Mouse (Mus musculus): Measurements from ENCODE around the gene Slc26a10.

GRCm38 (mm10) chr10:127200279-127200678, 19.8 kb upstream of the Slc26a10 start:
- no peak for TF ChIP-seq POLR2A (IDR thresholded peaks at IDR 0.05; ENCODE audit: control insufficient read depth, extremely low read depth, insufficient read depth, low read length, poor library complexity)
- no peak for TF ChIP-seq CTCF (IDR thresholded peaks at IDR 0.05; ENCODE audit: borderline replicate concordance, control insufficient read depth, extremely low read depth, insufficient read depth, low read length, poor library complexity)
